Mouse (Mus musculus) kidney, postnatal 0 days (tissue): ENCODE data around the gene Cldn22. TPM values are rescaled to one million over a fixed set of nuclear protein-coding genes. Genes with fewer than 3 reads are reported as not detected.
A peak's percentile ranks its signal among the peaks of the same experiment; 100 is the strongest.

ENCODE experiments used
- ATAC-seq: fragments of 200-750 bp; cut with Nextera tagmentation; replicated peaks from 2 replicates; pipeline ENCODE4 v1.8.0; 2017; ENCODE audit warnings: low read depth, moderate number of reproducible peaks, moderate TSS enrichment, moderate library complexity; ENCODE audit not compliant: low FRiP score
- DNase-seq: peaks from one replicate; pipeline ENCODE4 v3.0.0-alpha.2; 2016; ENCODE audit warnings: low spot score
- H3K27ac ChIP-seq: fragments of 300-500 bp; sonication (generic); 2 replicates; pipeline ENCODE4 v1.5.1; 2014; ENCODE audit warnings: mild to moderate bottlenecking
- H3K27me3 ChIP-seq: fragments of 300-500 bp; sonication (generic); 2 replicates; pipeline ENCODE4 v1.6.1; 2014; ENCODE audit warnings: low read length, mixed read lengths; ENCODE audit not compliant: insufficient read depth
- H3K36me3 ChIP-seq: fragments of 300-500 bp; sonication (generic); 2 replicates; pipeline ENCODE4 v1.6.1; 2014; ENCODE audit warnings: low read length, mixed read lengths; ENCODE audit not compliant: insufficient read depth
- H3K4me1 ChIP-seq: fragments of 300-500 bp; sonication (generic); replicated peaks from 2 replicates; pipeline ENCODE4 v1.6.1; 2014; ENCODE audit warnings: antibody characterized with exemption, low read length, mixed read lengths; ENCODE audit not compliant: insufficient read depth
- H3K4me2 ChIP-seq: fragments of 300-500 bp; sonication (generic); 2 replicates; pipeline ENCODE4 v1.6.1; 2014; ENCODE audit warnings: mild to moderate bottlenecking, low read length, moderate library complexity, mixed read lengths
- H3K4me3 ChIP-seq: fragments of 300-500 bp; sonication (generic); replicated peaks from 2 replicates; pipeline ENCODE4 v1.5.1; 2014; ENCODE audit warnings: low read depth, low read length
- H3K9ac ChIP-seq: fragments of 300-500 bp; sonication (generic); 2 replicates; pipeline ENCODE4 v1.6.1; 2014; ENCODE audit warnings: low read depth, low read length
- H3K9me3 ChIP-seq: fragments of 300-500 bp; sonication (generic); replicated peaks from 2 replicates; pipeline ENCODE4 v1.6.1; 2016; ENCODE audit warnings: low read length, inconsistent platforms, mixed read lengths
- CTCF ChIP-seq: IDR thresholded peaks from 2 replicates; pipeline ENCODE4 v1.5.1; 2016; ENCODE audit warnings: antibody characterized with exemption, low read depth, mild to moderate bottlenecking, moderate library complexity
- WGBS: fragments of 180-500 bp; shearing (Covaris S2); extraction: QIAGEN DNeasy Blood & Tissue Kit; methylation state at CpG from one replicate; pipeline ENCODE4 v1.1.7; 2014; 5-methylcytosine and 5-hydroxymethylcytosine counted together
- polyA plus RNA-seq: library from polyadenylated mRNA; unstranded; fragments of >200 nt; fragmentation: Nextera tagmentation; extraction: Ambion mirVana; gene quantifications from 2 replicates; pipeline ENCODE4 v1.2.1, GENCODE M21; 2015

The Cldn22 gene
- polyA plus RNA-seq, 1 experiment from 2014 or later, result not detected

DNA sequence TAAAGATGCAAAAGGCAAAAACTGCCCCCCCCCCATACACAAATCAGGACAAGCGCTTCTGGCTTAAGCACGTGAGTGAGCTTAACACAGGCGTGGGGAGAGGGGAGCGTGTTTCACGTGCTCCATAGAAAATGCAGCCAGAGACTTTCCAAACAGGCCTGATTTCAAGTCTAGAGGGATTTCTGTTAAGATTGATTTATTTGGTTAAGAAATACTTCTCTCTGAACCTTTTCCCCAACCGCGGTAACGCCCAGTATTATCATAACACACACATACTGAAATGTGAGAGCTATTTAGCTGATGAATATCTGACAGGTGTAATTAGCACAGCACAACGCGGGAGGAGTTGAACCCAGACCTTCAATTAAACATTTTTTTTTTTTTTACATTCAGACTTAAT, 505 bp upstream of the Cldn22 start:
- no peak for ATAC-seq
- Histone ChIP-seq H3K9me3 (no peaks in the 10 kb centered on the region), H3K4me2 (no peak overlapping the region), H3K4me1 (no peaks in the 10 kb centered on the region), H3K36me3 (0 out of 2 replicates have a peak, but pooled peaks cover 5% of the 10 kb centered on the region), H3K27me3 (no peaks in the 10 kb centered on the region), H3K27ac (no peak overlapping the region), H3K4me3 (no peak overlapping the region), H3K9ac (no peak overlapping the region)
- WGBS, result 50% methylated on average over 10 of the region's 10 CpGs
- DNase-seq, result no peak
- TF ChIP-seq CTCF, result no peak

DNA sequence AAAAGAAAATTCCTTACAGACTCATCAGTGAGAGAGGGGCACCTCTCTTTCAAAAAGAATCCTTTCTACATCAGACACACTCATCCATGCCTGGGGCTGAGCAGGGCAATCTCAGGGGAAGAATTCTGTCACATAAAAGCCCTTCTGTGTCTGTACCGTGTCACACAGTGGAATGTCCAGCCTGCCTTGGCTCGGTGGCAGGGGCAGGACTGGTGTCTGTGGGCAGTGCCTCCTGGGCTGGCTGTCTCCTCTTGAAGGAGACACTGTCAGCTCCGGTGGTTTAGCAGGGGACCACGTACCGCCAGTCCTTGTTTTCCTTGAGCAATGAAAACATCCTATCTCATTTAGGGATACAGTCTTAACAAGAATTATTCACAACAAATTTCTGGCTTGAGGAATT, 1.3 kb downstream of the Cldn22 start:
- peaks cover 21% of the 10 kb centered on the region; the same call in 1 of the 2 replicates for H3K36me3 ChIP-seq
- ATAC-seq (no peak), DNase-seq (no peak)
- H3K27me3 ChIP-seq, result no peaks in the 10 kb centered on the region
- 44% methylated on average over 5 of the region's 5 CpGs for WGBS
- TF ChIP-seq CTCF, result no peak
- H3K4me3 ChIP-seq, result no peak overlapping the region
- no peaks in the 10 kb centered on the region for H3K9me3 ChIP-seq
- no peak overlapping the region for H3K9ac ChIP-seq
- H3K4me2 ChIP-seq, result no peak overlapping the region
- H3K27ac ChIP-seq, result no peak overlapping the region
- H3K4me1 ChIP-seq, result no peaks in the 10 kb centered on the region

DNA sequence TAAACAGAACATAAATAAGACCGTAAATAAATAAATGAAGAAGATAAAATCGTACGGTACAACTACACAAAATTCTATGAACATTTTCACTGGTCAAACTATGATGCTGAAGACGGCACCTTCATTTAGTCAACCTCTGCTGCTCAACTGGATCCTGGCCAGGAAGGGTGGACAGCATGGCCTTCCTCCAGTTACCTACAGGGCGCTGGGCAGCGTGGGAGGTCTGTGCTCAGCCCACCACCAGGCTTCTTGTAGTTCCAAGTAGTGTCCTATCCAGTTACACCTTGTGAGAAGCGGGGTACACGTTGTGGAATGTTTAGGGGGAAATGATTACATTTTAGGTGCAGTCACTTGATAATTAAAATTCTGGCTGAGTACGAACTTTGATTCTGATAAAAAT, 2.6 kb downstream of the Cldn22 start:
- ATAC-seq, result no peak
- H3K4me1 ChIP-seq, result no peaks in the 10 kb centered on the region
- H3K9ac ChIP-seq, result no peak overlapping the region
- H3K27me3 ChIP-seq, result no peaks in the 10 kb centered on the region
- TF ChIP-seq CTCF, result no peak
- WGBS, result 59% methylated on average over 9 of the region's 9 CpGs
- H3K4me2 ChIP-seq, result no peak overlapping the region
- H3K27ac ChIP-seq, result no peak overlapping the region
- peaks cover 31% of the 10 kb centered on the region; the same call in 1 of the 2 replicates for H3K36me3 ChIP-seq
- no peaks in the 10 kb centered on the region for H3K9me3 ChIP-seq
- peak; percentile 64 for DNase-seq
- H3K4me3 ChIP-seq, result no peak overlapping the region

DNA sequence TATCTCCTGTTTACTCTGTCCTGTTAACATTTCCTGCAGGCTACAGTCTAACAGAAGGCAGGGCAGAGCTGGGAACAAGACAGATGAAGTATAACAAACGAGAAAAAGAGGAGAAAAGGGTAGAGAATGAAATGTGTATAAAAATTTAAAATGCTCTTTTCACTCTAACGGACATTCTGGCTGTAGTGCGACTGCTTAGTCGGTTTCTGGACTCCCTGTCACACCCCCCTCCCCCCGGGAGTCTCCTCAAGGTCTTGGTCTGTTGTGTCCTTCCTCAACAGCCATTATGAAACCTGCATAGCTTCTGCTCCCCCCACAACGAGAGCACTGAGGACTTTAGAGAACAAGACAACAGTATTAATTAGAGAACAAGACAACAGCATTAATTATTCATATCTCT, 8.3 kb downstream of the Cldn22 start:
- ATAC-seq (no peak), DNase-seq (no peak)
- no peak overlapping the region for H3K27ac ChIP-seq
- no peak overlapping the region for H3K9ac ChIP-seq
- no peak for TF ChIP-seq CTCF
- H3K4me2 ChIP-seq, result no peak overlapping the region
- H3K4me3 ChIP-seq, result no peak overlapping the region
- H3K27me3 ChIP-seq, result no peaks in the 10 kb centered on the region
- no peaks in the 10 kb centered on the region for H3K4me1 ChIP-seq
- WGBS, result 77% methylated on average over 6 of the region's 6 CpGs
- no peaks in the 10 kb centered on the region for H3K9me3 ChIP-seq
- H3K36me3 ChIP-seq, result peaks cover 36% of the 10 kb centered on the region; the same call in 1 of the 2 replicates

DNA sequence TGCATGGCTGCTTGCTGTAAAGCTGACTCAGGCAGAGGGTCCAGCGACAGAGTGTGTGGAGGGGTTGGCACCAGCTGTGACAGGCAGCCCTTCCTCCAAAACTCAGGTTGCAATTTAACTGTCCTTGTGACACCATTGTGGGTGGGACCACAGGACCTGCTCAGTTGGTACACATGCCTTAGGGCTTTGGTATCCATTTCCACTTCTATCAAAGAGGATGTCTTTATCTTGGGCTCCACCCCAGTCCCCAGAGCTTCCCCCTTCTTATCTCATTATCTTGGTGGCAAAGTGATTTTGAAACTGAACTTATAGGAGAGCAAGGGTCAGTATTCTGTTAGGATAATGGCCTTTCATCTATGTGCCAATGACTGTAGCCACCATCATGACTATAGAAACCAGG, 9.7 kb downstream of the Cldn22 start:
- 0 out of 2 replicates have a peak, but pooled peaks have one; percentile 19 for ATAC-seq
- Histone ChIP-seq H3K9me3 (no peaks in the 10 kb centered on the region), H3K27me3 (no peaks in the 10 kb centered on the region), H3K36me3 (peaks cover 33% of the 10 kb centered on the region), H3K4me3 (no peak overlapping the region), H3K27ac (no peak overlapping the region), H3K4me2 (no peak overlapping the region), H3K4me1 (no peaks in the 10 kb centered on the region), H3K9ac (no peak overlapping the region)
- DNase-seq, result no peak
- WGBS, result 29% methylated on average over 1 of the region's 1 CpGs
- TF ChIP-seq CTCF, result no peak

DNA sequence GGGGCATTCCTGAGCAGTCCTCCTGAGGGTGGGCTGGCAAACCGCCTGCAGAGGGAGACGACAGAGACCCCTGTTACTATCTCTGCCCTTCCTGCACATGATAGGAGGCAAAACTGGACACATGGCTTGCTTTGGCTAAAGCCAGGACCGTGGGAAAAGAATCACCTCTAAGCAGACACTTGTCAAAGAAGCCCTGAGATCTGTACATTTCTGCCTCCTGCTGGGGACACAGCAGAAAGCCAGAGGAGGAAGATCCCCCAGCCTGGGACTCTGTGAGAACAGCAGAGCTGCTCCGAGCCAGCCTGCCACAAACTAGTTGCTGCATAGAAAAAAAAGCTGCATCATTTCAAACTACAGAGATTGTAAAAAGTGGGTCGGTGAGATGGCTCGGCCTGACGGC, 18.8 kb downstream of the Cldn22 start:
- Histone ChIP-seq H3K9ac (no peak overlapping the region), H3K4me2 (no peak overlapping the region), H3K27me3 (no peaks in the 10 kb centered on the region), H3K4me3 (no peak overlapping the region), H3K27ac (no peak overlapping the region), H3K9me3 (no peaks in the 10 kb centered on the region), H3K4me1 (no peaks in the 10 kb centered on the region), H3K36me3 (peaks cover 44% of the 10 kb centered on the region)
- DNase-seq, result peak; percentile 22
- ATAC-seq, result no peak
- peak; percentile 42; the same call in 1 of the 2 replicates for TF ChIP-seq CTCF
- 78% methylated on average over 7 of the region's 7 CpGs for WGBS

DNA sequence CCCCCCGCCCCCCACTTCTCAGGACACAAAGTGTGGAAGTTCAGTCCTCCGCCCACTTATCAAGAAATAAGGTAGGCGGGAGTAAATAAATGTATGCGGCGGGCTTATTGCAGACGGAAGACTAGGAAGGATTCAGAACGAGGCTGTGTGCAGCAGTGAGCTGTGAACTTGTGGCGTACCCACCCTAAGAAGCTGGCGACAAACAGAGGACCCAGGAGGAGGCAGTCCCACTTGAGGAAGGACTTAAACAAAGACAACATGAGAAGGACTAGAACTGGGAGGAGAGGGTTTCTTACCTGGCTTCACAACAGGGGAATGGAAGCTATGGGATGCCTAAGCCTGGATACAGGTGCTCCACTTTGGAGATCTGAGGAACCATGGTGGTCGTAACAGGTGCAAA, 19.4 kb downstream of the Cldn22 start:
- DNase-seq, result no peak
- TF ChIP-seq CTCF, result no peak
- Histone ChIP-seq H3K27me3 (no peaks in the 10 kb centered on the region), H3K36me3 (peaks cover 49% of the 10 kb centered on the region), H3K9me3 (no peaks in the 10 kb centered on the region), H3K27ac (no peak overlapping the region), H3K4me3 (no peak overlapping the region), H3K4me2 (no peak overlapping the region), H3K4me1 (no peaks in the 10 kb centered on the region), H3K9ac (no peak overlapping the region)
- 94% methylated on average over 10 of the region's 10 CpGs for WGBS
- ATAC-seq, result no peak
